Mouse (Mus musculus): ENCODE data around the gene Ilf2. TPM values are rescaled to one million over a fixed set of nuclear protein-coding genes. Genes with fewer than 3 reads are reported as not detected.

The Ilf2 gene
- total and polyA plus RNA-seq, 2 experiments from 2014 or later = 119 to 177 TPM

DNA sequence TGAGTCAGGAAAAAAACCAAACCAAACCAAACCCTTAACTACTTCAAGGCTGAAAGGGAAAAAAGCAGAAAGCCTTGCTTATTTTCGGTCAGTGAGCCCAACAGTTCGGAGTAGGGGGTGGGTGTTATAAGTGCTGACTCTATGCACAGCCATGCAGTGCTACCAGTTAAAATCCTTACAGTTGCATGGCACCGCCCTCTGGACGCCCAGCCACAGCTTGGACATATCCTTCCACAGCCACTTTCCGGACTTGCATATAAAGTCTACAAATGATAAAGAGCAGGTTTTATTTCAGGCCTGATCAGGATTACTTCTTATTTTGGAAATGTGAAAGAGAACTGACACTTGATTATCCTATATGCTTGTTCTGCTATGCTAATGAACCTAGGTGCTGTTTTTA is 29.3 kb downstream of the Ilf2 start:
- no peaks in the 10 kb centered on the region for H3K9me3 ChIP-seq (ENCODE audit: low read length)
- H3K27ac ChIP-seq = no peak overlapping the region
- TF ChIP-seq CTCF (IDR thresholded peaks at IDR 0.05; ENCODE audit: low read depth) = no peak
- H3K36me3 ChIP-seq (ENCODE audit: insufficient read depth, low read length) = peaks cover 44% of the 10 kb centered on the region
- ATAC-seq (no peak), DNase-seq (ENCODE audit: low spot score) (no peak)
- H3K4me3 ChIP-seq (ENCODE audit: low read length) = no peak overlapping the region
- no peak overlapping the region for H3K4me2 ChIP-seq (ENCODE audit: low read depth, low read length)
- no peaks in the 10 kb centered on the region for H3K27me3 ChIP-seq (ENCODE audit: insufficient read depth, low read length)
- WGBS = 94% methylated on average over 5 of the region's 5 CpGs
- H3K4me1 ChIP-seq (ENCODE audit: insufficient read depth, low read length) = peaks cover 9% of the 10 kb centered on the region; the same call in 1 of the 2 replicates
- H3K9ac ChIP-seq (replicated peaks; ENCODE audit: low read length) = no peak overlapping the region

DNA sequence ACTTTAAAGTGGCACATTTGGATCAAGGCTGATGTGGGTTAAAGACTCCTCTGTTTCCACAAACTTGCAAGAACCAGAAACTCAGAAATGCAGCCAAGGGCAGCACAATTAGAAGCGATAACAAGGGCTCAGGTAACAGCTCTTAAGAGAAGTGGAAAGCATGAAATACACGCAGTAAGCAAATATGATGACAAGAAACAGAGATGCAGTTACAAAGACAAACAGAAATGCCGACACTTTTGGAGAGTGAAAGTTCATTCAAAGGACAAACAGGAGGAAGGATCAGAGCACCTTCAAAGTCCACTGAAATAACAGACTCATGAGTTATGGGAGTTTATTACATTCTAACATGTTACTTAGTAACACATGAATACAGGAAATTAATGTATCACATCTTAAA is 30.4 kb downstream of the Ilf2 start:
- Histone ChIP-seq H3K9me3 (ENCODE audit: low read length) (no peaks in the 10 kb centered on the region), H3K4me1 (ENCODE audit: insufficient read depth, low read length) (peaks cover 9% of the 10 kb centered on the region; the same call in 1 of the 2 replicates), H3K36me3 (ENCODE audit: insufficient read depth, low read length) (peaks cover 37% of the 10 kb centered on the region), H3K27ac (no peak overlapping the region), H3K9ac (replicated peaks; ENCODE audit: low read length) (no peak overlapping the region), H3K4me2 (ENCODE audit: low read depth, low read length) (no peak overlapping the region), H3K27me3 (ENCODE audit: insufficient read depth, low read length) (no peaks in the 10 kb centered on the region), H3K4me3 (ENCODE audit: low read length) (no peak overlapping the region)
- DNase-seq (ENCODE audit: low spot score) (no peak), ATAC-seq (no peak)
- 88% methylated on average over 3 of the region's 3 CpGs for WGBS
- no peak for TF ChIP-seq CTCF (IDR thresholded peaks at IDR 0.05; ENCODE audit: low read depth)

DNA sequence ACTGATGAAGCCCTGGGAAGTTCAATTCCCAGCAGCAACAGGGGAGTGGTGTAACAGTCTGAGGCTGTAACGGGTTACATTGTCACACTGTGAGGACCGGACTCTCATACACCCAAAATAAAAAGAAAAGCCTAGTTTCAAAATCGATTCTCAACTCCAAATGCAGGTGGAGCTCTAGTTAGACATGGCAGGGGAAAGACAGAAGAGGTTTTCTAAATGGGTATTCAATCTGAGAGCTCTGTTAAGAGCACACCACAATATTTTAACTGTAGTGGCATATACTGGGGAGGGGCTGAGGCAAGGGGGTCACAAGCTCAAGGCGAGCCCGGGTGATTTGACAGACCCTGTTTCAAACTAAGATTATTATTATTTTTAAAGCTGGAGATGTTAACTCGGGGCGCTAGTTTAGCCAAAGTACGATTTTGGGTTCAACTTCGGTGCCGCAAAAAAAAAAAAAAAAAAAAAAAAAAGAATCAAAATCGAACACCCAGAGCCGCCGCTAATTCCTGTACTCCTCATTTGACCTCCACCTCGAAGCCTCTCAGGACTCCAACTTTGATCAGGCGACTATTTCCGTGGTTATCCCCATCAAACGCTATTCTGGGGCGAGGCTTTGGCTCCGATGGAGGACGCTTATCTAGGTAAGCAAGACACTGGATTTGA is 32.5 kb downstream of the Ilf2 start:
- H3K36me3 ChIP-seq (ENCODE audit: insufficient read depth, low read length) = peaks cover 17% of the 10 kb centered on the region
- peak overlapping the region; percentile 99 for H3K27ac ChIP-seq
- H3K4me2 ChIP-seq (ENCODE audit: low read depth, low read length) = peak overlapping the region; percentile 62
- WGBS = 1% methylated on average over 18 of the region's 20 CpGs
- DNase-seq (ENCODE audit: low spot score) = peak; percentile 14
- H3K4me3 ChIP-seq (ENCODE audit: low read length) = peak overlapping the region; percentile 99
- H3K9me3 ChIP-seq (ENCODE audit: low read length) = no peaks in the 10 kb centered on the region
- peaks cover 9% of the 10 kb centered on the region; the same call in 1 of the 2 replicates for H3K4me1 ChIP-seq (ENCODE audit: insufficient read depth, low read length)
- no peak; the same call in 1 of the 2 replicates for ATAC-seq
- H3K27me3 ChIP-seq (ENCODE audit: insufficient read depth, low read length) = no peaks in the 10 kb centered on the region; the same call in 1 of the 2 replicates
- peak overlapping the region; percentile 96 for H3K9ac ChIP-seq (replicated peaks; ENCODE audit: low read length)
- TF ChIP-seq CTCF (IDR thresholded peaks at IDR 0.05; ENCODE audit: low read depth) = no peak

DNA sequence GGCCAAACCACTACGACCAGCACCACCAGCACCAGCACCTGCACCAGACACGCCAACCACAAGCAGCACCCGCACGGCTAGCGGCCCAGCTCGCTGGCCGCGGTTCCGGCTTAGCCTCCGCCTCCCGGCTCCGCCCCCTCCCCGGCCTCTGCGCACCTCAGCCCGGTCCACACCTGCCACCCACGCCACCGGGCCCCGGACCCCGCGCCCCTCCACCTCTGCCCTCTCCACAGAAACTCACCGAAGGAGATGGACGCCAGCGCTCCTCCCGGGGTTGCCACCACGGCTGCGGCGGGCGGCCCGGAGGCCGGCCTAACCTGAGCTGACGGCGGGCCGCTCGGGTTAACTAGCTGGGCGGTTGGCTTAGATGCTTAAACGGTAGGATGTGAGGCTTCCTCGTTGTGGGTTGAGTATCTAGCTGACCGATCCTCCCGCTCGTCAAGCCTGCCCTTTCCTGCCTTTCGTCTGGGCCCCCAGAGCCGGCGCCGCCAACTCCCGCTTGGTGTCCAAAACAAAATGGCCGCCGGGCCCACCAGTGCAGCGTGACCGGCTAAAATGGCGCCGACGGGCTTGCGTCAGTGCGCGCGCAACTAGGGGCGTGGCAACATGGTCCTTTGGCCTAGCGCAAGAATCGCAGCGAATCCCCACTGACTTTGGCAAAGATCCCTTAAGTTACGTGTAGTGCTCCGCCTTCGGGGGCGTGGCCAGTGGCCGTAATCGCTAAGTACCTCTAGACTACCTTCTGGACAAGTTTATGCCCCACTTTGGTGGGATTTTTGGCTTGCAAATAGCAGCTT is 33.2 kb downstream of the Ilf2 start, which contains the start of gene Chtop:
Gene Chtop (minus strand): TSS at position 549 of the 797 bp plus-strand sequence.
- peak within 1 kb of the TSS; percentile 96 for H3K9ac ChIP-seq (replicated peaks; ENCODE audit: low read length)
- H3K27ac ChIP-seq = peak within 1 kb of the TSS; percentile 99
- peak within 1 kb of the TSS; percentile 62 for H3K4me2 ChIP-seq (ENCODE audit: low read depth, low read length)
- peaks cover 9% of the 10 kb centered on the region; the same call in 1 of the 2 replicates for H3K4me1 ChIP-seq (ENCODE audit: insufficient read depth, low read length)
- TF ChIP-seq CTCF (IDR thresholded peaks at IDR 0.05; ENCODE audit: low read depth) = 0 out of 2 replicates have a peak, but pooled peaks have one; percentile 2
- WGBS = under 1% methylated on average over 66 of the region's 66 CpGs
- peaks cover 16% of the 10 kb centered on the region for H3K36me3 ChIP-seq (ENCODE audit: insufficient read depth, low read length)
- no peaks in the 10 kb centered on the region for H3K9me3 ChIP-seq (ENCODE audit: low read length)
- ATAC-seq (peak; percentile 95), DNase-seq (ENCODE audit: low spot score) (peak; percentile 100)
- H3K4me3 ChIP-seq (ENCODE audit: low read length) = peak within 1 kb of the TSS; percentile 99
- no peaks in the 10 kb centered on the region; the same call in 1 of the 2 replicates for H3K27me3 ChIP-seq (ENCODE audit: insufficient read depth, low read length)

DNA sequence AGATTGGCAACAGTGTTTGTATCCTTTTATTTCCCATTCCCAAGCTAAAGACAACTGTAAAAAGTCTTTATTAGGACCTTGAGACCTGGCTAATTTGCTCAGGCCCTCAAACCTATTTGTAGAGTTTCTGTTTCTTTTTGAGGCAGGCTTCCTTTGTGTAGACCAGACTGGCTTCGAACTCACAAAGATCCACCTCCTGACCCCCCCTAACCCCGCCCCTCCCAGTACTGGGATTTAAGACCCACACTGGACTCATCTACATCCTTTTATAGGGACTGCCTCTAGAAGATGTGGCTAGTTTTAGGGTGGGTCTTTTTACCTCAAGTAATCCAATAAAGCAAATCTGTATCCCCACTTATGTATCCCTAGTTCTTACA is 33.8 kb downstream of the Ilf2 start:
- ATAC-seq (peak; percentile 25; the same call in 1 of the 2 replicates), DNase-seq (ENCODE audit: low spot score) (no peak)
- H3K9ac ChIP-seq (replicated peaks; ENCODE audit: low read length) = peak overlapping the region; percentile 96; the same call in 1 of the 2 replicates
- no peaks in the 10 kb centered on the region; the same call in 1 of the 2 replicates for H3K27me3 ChIP-seq (ENCODE audit: insufficient read depth, low read length)
- no peak for TF ChIP-seq CTCF (IDR thresholded peaks at IDR 0.05; ENCODE audit: low read depth)
- H3K9me3 ChIP-seq (ENCODE audit: low read length) = no peaks in the 10 kb centered on the region
- H3K4me1 ChIP-seq (ENCODE audit: insufficient read depth, low read length) = peaks cover 9% of the 10 kb centered on the region; the same call in 1 of the 2 replicates
- H3K4me3 ChIP-seq (ENCODE audit: low read length) = peak overlapping the region; percentile 99
- peaks cover 16% of the 10 kb centered on the region for H3K36me3 ChIP-seq (ENCODE audit: insufficient read depth, low read length)
- H3K4me2 ChIP-seq (ENCODE audit: low read depth, low read length) = peak overlapping the region; percentile 54
- H3K27ac ChIP-seq = peak overlapping the region; percentile 99; the same call in 1 of the 2 replicates
- 26% methylated on average over 2 of the region's 2 CpGs for WGBS

DNA sequence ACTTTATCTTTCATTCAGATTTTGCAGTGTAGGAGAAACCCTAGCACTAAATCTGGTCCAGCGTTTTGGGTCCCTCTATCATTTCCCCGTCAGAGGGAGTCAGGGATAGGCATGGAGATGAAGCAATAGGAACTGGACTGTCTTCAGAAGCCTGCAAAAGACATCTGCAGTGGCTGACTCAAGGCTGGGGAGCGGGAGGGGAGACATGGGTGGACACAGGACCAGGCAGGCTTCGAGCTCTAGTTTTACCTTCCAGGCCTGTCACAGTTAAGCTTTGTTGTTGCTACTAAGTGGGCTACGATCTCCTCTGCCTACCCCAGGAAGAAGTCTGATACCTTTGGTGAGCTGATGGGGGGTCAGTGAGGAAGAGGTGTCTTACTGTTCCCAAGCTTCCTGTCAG is 36.4 kb downstream of the Ilf2 start:
- TF ChIP-seq CTCF (IDR thresholded peaks at IDR 0.05; ENCODE audit: low read depth) = no peak
- H3K27ac ChIP-seq = no peak overlapping the region
- ATAC-seq (no peak), DNase-seq (ENCODE audit: low spot score) (no peak)
- no peaks in the 10 kb centered on the region for H3K36me3 ChIP-seq (ENCODE audit: insufficient read depth, low read length)
- 90% methylated on average over 5 of the region's 5 CpGs for WGBS
- H3K4me1 ChIP-seq (ENCODE audit: insufficient read depth, low read length) = peaks cover 13% of the 10 kb centered on the region; the same call in 1 of the 2 replicates
- no peaks in the 10 kb centered on the region for H3K9me3 ChIP-seq (ENCODE audit: low read length)
- H3K9ac ChIP-seq (replicated peaks; ENCODE audit: low read length) = no peak overlapping the region
- H3K4me2 ChIP-seq (ENCODE audit: low read depth, low read length) = no peak overlapping the region
- H3K4me3 ChIP-seq (ENCODE audit: low read length) = no peak overlapping the region
- H3K27me3 ChIP-seq (ENCODE audit: insufficient read depth, low read length) = peaks cover 4% of the 10 kb centered on the region
